Mouse (Mus musculus) liver, embryonic 15.5 days (tissue): ENCODE measurements around the gene Spn. TPM values are rescaled to one million over a fixed set of nuclear protein-coding genes. Genes with fewer than 3 reads are reported as not detected.
A peak's percentile ranks its signal among the peaks of the same experiment; 100 is the strongest.

Experiments
- ATAC-seq: fragments of 200-750 bp; cut with Nextera tagmentation; 2 replicates; pipeline ENCODE4 v1.8.0; 2017; ENCODE audit warnings: moderate number of reproducible peaks, mild to moderate bottlenecking, moderate library complexity; ENCODE audit not compliant: insufficient read depth
- H3K27ac ChIP-seq: fragments of 300-500 bp; sonication (generic); replicated peaks from 2 replicates; pipeline ENCODE4 v1.5.1; 2015; ENCODE audit warnings: mild to moderate bottlenecking, inconsistent platforms
- H3K27me3 ChIP-seq: fragments of 300-500 bp; sonication (generic); 2 replicates; pipeline ENCODE4 v1.6.1; 2015; ENCODE audit warnings: mild to moderate bottlenecking, inconsistent platforms
- H3K36me3 ChIP-seq: fragments of 300-500 bp; sonication (generic); replicated peaks from 2 replicates; pipeline ENCODE4 v1.6.1; 2015; ENCODE audit warnings: moderate library complexity, mild to moderate bottlenecking, inconsistent platforms
- H3K4me1 ChIP-seq: fragments of 300-500 bp; sonication (generic); replicated peaks from 2 replicates; pipeline ENCODE4 v1.6.1; 2015; ENCODE audit warnings: inconsistent platforms
- H3K4me2 ChIP-seq: fragments of 300-500 bp; sonication (generic); 2 replicates; pipeline ENCODE4 v1.6.1; 2015; ENCODE audit warnings: moderate library complexity, mild to moderate bottlenecking, inconsistent platforms
- H3K4me3 ChIP-seq: fragments of 300-500 bp; sonication (generic); replicated peaks from 2 replicates; pipeline ENCODE4 v1.5.1; 2015; ENCODE audit warnings: mild to moderate bottlenecking, inconsistent platforms
- H3K9ac ChIP-seq: fragments of 300-500 bp; sonication (generic); 2 replicates; pipeline ENCODE4 v1.6.1; 2015; ENCODE audit warnings: moderate library complexity, mild to moderate bottlenecking, inconsistent platforms
- H3K9me3 ChIP-seq: fragments of 300-500 bp; sonication (generic); replicated peaks from 2 replicates; pipeline ENCODE4 v1.6.1; 2016; ENCODE audit warnings: inconsistent platforms
- WGBS: fragments of 180-500 bp; shearing (Covaris S2); methylation state at CpG from one replicate; pipeline ENCODE4 v1.1.7; 2015; ENCODE audit warnings: mixed read lengths; ENCODE audit not compliant: insufficient replicate concordance; 5-methylcytosine and 5-hydroxymethylcytosine counted together
- polyA plus RNA-seq: library from polyadenylated mRNA; unstranded; fragments of >200 nt; fragmentation: Nextera tagmentation; extraction: Ambion mirVana; gene quantifications from 2 replicates; pipeline ENCODE4 v1.2.1, GENCODE M21; 2015

Gene Spn
- polyA plus RNA-seq, 1 experiment from 2014 or later, result 6.7 TPM

DNA sequence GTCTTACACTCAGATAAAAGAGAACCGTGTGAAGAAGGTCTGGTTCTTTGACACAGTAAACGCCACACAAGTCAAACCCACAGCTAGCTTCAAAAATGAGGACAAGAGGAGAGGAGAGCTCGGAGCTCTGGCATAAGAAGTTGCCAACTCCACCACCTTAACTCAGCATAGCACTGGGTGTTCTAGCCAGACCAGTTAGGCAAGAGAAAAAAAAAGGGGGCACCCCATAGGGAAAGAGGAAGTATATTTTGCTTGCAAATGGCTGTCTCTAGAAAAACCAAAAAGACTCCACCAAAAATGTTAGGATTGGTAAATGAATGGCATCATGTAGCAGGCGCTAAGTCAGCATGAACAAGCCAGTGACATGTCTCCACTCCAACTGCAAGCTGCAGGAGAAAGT is 26.4 kb upstream of the Spn start:
- Histone ChIP-seq H3K4me1 (peaks cover 15% of the 10 kb centered on the region; the same call in 1 of the 2 replicates), H3K27me3 (no peaks in the 10 kb centered on the region), H3K27ac (no peak overlapping the region), H3K36me3 (no peaks in the 10 kb centered on the region), H3K9me3 (no peaks in the 10 kb centered on the region), H3K4me2 (no peak overlapping the region), H3K4me3 (no peak overlapping the region), H3K9ac (no peak overlapping the region)
- 68% methylated on average over 4 of the region's 4 CpGs for WGBS
- ATAC-seq, result no peak

DNA sequence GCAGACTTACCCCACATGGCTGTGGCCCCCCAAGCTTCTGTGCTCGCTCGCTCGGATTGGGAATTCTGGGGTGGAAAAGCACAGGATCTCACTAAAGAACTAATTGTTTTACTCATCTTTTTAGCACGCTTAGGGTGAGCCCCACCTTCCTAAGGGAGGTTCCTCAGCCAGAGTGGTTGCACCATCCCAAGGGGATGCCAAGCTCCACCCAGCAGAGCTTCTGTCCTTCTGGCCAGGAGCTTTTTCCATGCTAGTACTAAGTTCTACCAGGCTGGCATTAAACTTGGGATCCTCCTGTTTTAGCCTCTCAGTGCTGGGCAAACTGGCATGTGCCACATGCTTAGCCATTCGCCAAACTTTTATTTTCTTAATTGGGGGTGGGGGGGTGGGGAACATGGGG is 24.9 kb upstream of the Spn start:
- Histone ChIP-seq H3K9ac (no peak overlapping the region), H3K9me3 (no peaks in the 10 kb centered on the region), H3K4me1 (peaks cover 19% of the 10 kb centered on the region; the same call in 1 of the 2 replicates), H3K27me3 (no peaks in the 10 kb centered on the region), H3K4me2 (no peak overlapping the region), H3K36me3 (no peaks in the 10 kb centered on the region), H3K27ac (no peak overlapping the region), H3K4me3 (no peak overlapping the region)
- WGBS, result 82% methylated on average over 5 of the region's 5 CpGs
- ATAC-seq, result no peak

DNA sequence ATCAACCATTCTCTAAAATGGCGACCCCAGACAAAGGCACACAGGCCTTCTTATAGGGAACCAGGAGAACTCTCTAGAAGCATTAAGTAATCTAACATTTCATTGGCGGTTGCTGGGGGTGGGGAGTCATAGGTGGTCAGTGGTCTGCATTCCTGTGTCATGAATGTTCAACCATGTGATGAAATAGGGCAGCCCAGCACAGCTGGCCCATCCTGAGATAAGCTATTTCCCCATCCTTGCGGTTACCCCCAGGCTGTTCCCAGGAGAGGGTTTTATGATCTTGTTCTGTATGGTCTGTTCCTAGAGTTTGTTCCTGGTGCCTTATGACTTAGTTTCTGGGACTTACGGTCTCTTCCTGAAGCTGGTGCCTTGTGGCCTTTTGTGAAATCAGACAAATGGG is 19.9 kb upstream of the Spn start:
- no peak for ATAC-seq
- H3K4me2 ChIP-seq, result no peak overlapping the region
- H3K9me3 ChIP-seq, result no peaks in the 10 kb centered on the region
- no peaks in the 10 kb centered on the region for H3K36me3 ChIP-seq
- H3K27ac ChIP-seq, result no peak overlapping the region
- 34% methylated on average over 4 of the region's 4 CpGs for WGBS
- no peaks in the 10 kb centered on the region for H3K27me3 ChIP-seq
- no peak overlapping the region for H3K9ac ChIP-seq
- H3K4me1 ChIP-seq, result peaks cover 13% of the 10 kb centered on the region; the same call in 1 of the 2 replicates
- no peak overlapping the region for H3K4me3 ChIP-seq

DNA sequence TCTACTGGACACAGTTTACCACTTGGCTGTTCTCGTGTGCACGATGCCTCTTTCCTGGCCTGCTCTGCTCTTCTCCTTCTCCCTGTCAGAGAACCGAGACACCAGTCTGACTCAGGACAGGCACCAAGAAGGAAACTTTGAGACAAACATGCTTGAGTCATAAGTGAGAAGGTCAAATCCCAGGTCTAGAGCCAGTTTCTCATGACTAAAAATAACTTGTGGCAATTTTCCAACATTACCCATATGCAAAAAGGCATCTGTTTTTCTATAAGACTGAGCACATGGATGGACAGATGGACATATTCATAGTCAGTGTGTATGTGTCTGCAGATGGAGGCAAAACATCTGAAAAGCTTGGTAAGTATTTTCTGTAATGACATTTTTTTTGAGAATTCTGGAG is 15.9 kb upstream of the Spn start:
- Histone ChIP-seq H3K36me3 (no peaks in the 10 kb centered on the region), H3K9me3 (no peaks in the 10 kb centered on the region), H3K27me3 (no peaks in the 10 kb centered on the region), H3K4me3 (no peak overlapping the region), H3K9ac (no peak overlapping the region), H3K27ac (no peak overlapping the region), H3K4me2 (no peak overlapping the region), H3K4me1 (peaks cover 14% of the 10 kb centered on the region; the same call in 1 of the 2 replicates)
- no peak for ATAC-seq
- WGBS, result 26% methylated on average over 3 of the region's 3 CpGs

DNA sequence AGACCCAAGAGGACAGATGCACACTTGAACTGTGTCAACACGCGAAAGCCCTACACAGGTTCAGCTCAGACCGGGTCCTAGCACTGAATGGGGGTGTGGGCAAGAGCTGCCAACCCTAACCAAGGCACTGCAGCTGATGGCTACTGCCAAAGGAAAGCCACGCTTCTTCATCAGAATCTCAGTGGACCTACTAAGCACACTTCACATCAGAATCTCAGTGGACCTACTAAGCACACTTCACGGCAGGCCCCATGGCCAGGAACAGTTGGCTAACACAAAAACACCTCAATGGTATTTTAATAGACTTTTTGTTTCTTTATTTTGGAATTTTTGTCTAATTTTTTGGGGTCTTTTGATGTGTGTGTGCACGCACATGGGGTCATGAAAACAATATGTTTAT is 14.8 kb upstream of the Spn start:
- H3K4me3 ChIP-seq, result no peak overlapping the region
- no peaks in the 10 kb centered on the region for H3K36me3 ChIP-seq
- ATAC-seq, result no peak
- no peak overlapping the region for H3K9ac ChIP-seq
- peaks cover 14% of the 10 kb centered on the region; the same call in 1 of the 2 replicates for H3K4me1 ChIP-seq
- H3K4me2 ChIP-seq, result no peak overlapping the region
- H3K9me3 ChIP-seq, result no peaks in the 10 kb centered on the region
- H3K27me3 ChIP-seq, result no peaks in the 10 kb centered on the region
- H3K27ac ChIP-seq, result no peak overlapping the region
- 79% methylated on average over 6 of the region's 6 CpGs for WGBS

DNA sequence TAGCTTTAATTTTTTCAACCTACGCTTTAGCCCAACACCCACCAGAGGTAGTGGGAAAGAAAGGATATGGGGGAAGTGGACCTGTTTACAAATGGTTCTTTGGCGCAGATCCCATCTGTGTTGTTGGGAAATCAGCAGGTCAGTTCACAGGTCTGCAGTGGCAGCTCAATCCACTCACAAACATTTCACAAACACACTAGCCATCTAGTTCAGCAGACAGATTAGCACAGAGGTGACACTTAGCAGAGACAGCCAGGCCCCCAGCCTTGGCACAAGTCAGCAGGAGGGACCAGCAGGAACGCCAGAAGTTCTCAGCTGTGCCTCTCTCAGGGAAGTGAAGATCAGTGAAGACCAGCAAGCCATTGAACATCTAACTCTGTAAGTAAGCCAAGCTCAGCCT is 10.3 kb upstream of the Spn start:
- Histone ChIP-seq H3K4me2 (no peak overlapping the region), H3K4me3 (no peak overlapping the region), H3K27me3 (no peaks in the 10 kb centered on the region), H3K4me1 (peaks cover 39% of the 10 kb centered on the region), H3K9ac (no peak overlapping the region), H3K36me3 (no peaks in the 10 kb centered on the region), H3K9me3 (no peaks in the 10 kb centered on the region), H3K27ac (peak overlapping the region; percentile 61)
- peak; percentile 51 for ATAC-seq
- 75% methylated on average over 3 of the region's 3 CpGs for WGBS

DNA sequence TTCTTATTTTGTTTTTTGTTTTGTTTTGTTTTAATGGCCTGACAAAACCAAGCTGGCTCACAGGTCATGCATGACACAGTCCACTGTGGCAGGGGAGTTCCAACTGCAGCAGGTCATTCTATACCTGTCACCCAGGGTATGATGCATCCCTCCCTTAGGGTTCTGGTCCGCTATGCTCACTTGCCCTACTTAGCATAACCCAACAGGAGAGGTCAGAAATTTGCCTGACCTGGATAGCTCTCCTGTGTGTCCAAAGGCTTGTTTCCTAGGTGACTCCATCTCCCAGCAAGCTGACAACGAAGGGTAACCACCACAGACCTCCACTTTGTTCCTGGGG is 8.6 kb upstream of the Spn start:
- no peaks in the 10 kb centered on the region for H3K36me3 ChIP-seq
- H3K27me3 ChIP-seq, result no peaks in the 10 kb centered on the region
- H3K9me3 ChIP-seq, result no peaks in the 10 kb centered on the region
- peaks cover 55% of the 10 kb centered on the region for H3K4me1 ChIP-seq
- H3K27ac ChIP-seq, result no peak overlapping the region
- WGBS, result 65% methylated on average over 2 of the region's 2 CpGs
- no peak overlapping the region for H3K4me3 ChIP-seq
- no peak overlapping the region for H3K9ac ChIP-seq
- no peak for ATAC-seq
- H3K4me2 ChIP-seq, result no peak overlapping the region

DNA sequence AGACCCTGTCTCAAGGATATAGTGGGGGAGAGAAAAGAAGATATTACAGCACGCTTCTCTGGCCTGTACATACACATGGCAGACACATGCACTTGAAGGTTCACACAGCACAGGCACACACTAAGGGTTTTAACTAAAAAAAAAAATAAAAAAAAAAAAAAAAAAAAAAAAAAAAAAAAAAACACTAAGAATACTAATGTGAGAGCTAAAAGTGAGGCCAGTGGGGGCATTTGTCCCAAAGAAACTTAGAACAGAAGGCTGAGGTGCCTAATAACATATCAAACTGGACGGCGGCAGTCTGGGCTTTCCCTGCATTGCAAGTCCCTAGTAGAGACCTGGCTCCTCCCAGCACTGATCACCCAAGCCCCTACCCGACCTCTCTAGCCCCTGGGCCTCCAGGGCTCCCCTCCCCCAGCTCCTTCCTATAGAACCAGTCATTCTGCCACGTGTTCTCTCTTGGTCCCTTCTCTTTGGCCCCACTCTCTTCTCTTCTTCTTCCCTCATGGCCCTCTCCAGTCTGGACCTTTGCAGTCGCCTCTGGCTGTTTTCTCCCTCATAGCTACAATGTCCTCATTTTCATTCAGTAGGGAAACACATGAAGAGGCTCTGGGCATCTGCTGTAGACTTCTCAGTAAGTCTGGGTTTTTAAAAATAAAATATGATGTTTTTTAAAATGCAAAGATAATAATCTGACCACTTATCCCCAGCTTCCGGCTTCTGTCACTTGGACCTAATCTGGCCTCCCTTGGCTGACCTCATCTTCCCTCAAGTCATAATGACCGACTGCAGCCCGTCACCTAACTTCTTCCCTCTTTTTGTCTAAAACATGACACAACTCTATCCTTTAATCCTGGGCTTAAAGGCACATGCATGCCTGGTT is 8.0 kb upstream of the Spn start:
- Histone ChIP-seq H3K4me3 (no peak overlapping the region), H3K9ac (no peak overlapping the region), H3K9me3 (no peaks in the 10 kb centered on the region), H3K27me3 (no peaks in the 10 kb centered on the region), H3K4me2 (no peak overlapping the region), H3K27ac (no peak overlapping the region), H3K36me3 (no peaks in the 10 kb centered on the region), H3K4me1 (peaks cover 61% of the 10 kb centered on the region)
- no peak for ATAC-seq
- WGBS, result 30% methylated on average over 9 of the region's 9 CpGs

DNA sequence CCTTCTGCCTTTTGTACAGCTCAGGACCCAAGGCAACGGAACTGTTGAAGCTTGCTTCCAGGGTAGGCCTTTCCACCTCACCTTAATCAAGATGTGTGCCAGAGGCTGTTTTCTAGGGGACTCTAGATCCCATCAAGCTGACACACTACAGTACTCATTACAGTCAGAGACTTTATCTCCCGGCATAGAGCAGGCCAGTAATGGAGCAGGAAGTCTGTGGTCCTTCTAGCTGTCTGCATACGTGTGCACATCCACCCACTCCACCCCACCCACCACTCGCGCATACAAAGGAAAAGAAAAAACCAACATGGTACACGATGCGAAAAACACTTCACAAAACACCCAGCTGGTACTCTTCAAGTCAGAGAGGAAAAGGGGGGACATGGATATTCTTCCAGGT is 6.8 kb upstream of the Spn start:
- peak overlapping the region; percentile 40 for H3K4me2 ChIP-seq
- H3K36me3 ChIP-seq, result no peaks in the 10 kb centered on the region
- 25% methylated on average over 7 of the region's 7 CpGs for WGBS
- H3K4me1 ChIP-seq, result peaks cover 73% of the 10 kb centered on the region
- peak overlapping the region; percentile 36; the same call in 1 of the 2 replicates for H3K9ac ChIP-seq
- H3K9me3 ChIP-seq, result no peaks in the 10 kb centered on the region
- H3K27ac ChIP-seq, result peak overlapping the region; percentile 43; the same call in 1 of the 2 replicates
- H3K27me3 ChIP-seq, result no peaks in the 10 kb centered on the region
- 0 out of 2 replicates have a peak, but pooled peaks have one; percentile 25 for ATAC-seq
- no peak overlapping the region for H3K4me3 ChIP-seq

DNA sequence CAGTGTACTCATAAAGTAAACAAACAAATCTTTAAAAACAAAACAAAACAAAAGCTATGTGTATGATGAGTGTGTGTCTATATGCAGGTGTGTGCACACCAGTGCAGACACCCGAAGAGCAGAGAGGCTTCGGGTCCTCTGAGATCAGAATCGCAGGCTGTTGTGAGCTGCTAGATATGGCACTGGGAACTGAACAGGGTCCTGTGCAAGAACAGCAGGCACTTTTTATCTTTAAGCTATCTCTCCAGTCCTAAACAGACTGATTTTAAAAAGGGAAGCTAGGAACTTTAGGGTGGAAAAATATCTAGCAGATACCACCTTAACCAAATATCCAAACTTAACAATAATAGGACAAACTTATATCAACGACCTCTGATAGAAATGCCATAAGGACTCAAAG is 5.0 kb upstream of the Spn start:
- Histone ChIP-seq H3K4me2 (no peak overlapping the region), H3K27ac (peak overlapping the region; percentile 56; the same call in 1 of the 2 replicates), H3K4me1 (peaks cover 85% of the 10 kb centered on the region), H3K9me3 (no peaks in the 10 kb centered on the region), H3K27me3 (no peaks in the 10 kb centered on the region), H3K9ac (no peak overlapping the region), H3K36me3 (no peaks in the 10 kb centered on the region), H3K4me3 (no peak overlapping the region)
- 43% methylated on average over 4 of the region's 4 CpGs for WGBS
- ATAC-seq, result no peak

DNA sequence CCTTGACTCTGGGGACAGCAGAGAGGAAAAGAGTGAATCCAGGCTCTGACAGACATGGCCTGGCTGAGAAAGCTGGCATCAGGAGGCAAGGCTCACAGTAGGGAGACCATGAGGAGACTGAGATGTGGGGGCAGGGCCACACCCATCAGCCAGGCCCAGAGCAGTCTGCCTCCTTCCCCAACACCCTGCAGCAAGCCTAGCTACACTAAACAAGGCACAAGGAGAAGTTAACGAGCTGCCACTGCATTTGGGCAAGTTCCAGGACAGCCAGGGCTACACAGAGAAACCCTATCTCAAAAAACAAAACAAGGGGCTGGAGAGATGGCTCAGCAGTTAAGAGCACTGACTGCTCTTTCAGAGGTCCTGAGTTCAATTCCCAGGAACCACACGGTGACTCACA is 4.6 kb upstream of the Spn start:
- Histone ChIP-seq H3K27ac (peak overlapping the region; percentile 56), H3K4me2 (no peak overlapping the region; the same call in 1 of the 2 replicates), H3K9ac (no peak overlapping the region), H3K4me3 (no peak overlapping the region), H3K4me1 (peaks cover 89% of the 10 kb centered on the region), H3K36me3 (no peaks in the 10 kb centered on the region), H3K27me3 (no peaks in the 10 kb centered on the region), H3K9me3 (no peaks in the 10 kb centered on the region)
- ATAC-seq, result no peak
- 22% methylated on average over 2 of the region's 2 CpGs for WGBS
